Mouse (Mus musculus): ENCODE results near the gene Hectd4.
A peak's percentile ranks its signal among the peaks of the same experiment; 100 is the strongest.

GRCm38 (mm10) chr5:121232789-121233188 is 12.8 kb downstream of the Hectd4 start:
- TF ChIP-seq EP300 (IDR thresholded peaks at IDR 0.05; ENCODE audit: low read depth) (no peak), CTCF (IDR thresholded peaks at IDR 0.05; ENCODE audit: low read depth) (peak; percentile 35)

Measured in liver, postnatal 0 days (tissue).